Mouse (Mus musculus) kidney, adult 2 months (tissue): Measurements from ENCODE around the gene Arhgap1.

Experiments
- CTCF ChIP-seq: fragments of 200-500 bp; conservative IDR thresholded peaks from 2 replicates; pipeline ENCODE4 v1.5.1; 2011; ENCODE audit warnings: low read depth, mild to moderate bottlenecking, control low read depth, low read length, moderate library complexity, mixed read lengths; ENCODE audit not compliant: insufficient read depth, insufficient read length
- POLR2A ChIP-seq: fragments of 200-500 bp; IDR thresholded peaks from one replicate; pipeline ENCODE4 v1.6.1; 2011; ENCODE audit warnings: low read depth, low read length, control low read depth

GRCm38 (mm10) chr2:91622356-91622755 is 27.3 kb upstream of the Arhgap1 start:
- no peak for TF ChIP-seq CTCF
- TF ChIP-seq POLR2A, result no peak
